Mouse (Mus musculus) brain, embryonic 18.5 days (tissue): ENCODE results near the gene Hoga1.

Experiments
- DNase-seq: peaks from one replicate; pipeline ENCODE4 v3.0.0-alpha.2; 2012; ENCODE audit warnings: low read depth, low spot score

Gene Hoga1

DNA sequence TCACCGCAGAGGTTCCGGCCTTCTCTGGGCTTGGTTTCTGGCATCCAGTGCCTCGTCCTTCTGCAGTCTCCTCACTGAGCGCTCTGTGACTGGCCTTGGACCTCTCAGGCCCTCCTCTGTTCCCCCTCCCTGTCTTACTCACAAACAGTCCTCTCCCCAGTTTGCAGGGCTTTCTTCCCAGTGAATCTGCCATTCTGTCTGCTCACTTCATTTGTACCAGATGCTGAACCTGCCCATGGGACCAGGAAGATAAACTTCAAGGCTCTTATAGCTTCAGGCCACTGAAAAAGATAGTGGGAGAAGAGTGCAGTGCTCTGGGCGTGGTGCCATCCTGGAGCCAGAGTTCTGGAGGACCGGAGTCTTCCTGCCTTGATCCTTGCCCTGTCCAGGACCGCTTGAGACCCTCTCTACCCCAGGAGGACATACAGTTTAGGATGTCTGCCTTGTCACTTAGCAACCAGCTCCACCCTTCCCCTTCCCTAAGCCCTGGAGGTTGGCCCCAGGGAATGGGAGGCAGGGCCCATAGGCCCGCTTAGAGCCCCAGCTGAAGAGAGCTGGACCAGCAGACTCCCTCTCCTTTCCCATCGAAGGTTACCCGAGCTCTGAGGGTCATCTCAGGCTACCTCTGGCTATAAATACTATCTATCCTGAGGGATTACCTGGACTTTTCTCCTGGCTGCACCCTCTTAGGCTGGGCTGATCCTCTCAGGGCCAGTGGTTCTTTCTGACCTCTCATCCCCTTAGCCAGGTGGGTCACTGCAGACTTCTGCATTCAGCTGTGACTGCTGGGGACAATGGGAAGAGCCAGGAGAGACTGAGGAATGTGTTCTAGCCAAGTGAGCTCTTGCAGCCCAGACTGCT lies 23.5 kb upstream of the Hoga1 start:
- DNase-seq = no peak

- no peak for DNase-seq
Observed at GRCm38 (mm10) chr19:42022542-42022848, 22.9 kb upstream of the Hoga1 start.

GRCm38 (mm10) chr19:42026158-42026557 lies 19.3 kb upstream of the Hoga1 start:
- DNase-seq = no peak

GRCm38 (mm10) chr19:42031112-42031511 lies 14.3 kb upstream of the Hoga1 start:
- DNase-seq = no peak

DNA sequence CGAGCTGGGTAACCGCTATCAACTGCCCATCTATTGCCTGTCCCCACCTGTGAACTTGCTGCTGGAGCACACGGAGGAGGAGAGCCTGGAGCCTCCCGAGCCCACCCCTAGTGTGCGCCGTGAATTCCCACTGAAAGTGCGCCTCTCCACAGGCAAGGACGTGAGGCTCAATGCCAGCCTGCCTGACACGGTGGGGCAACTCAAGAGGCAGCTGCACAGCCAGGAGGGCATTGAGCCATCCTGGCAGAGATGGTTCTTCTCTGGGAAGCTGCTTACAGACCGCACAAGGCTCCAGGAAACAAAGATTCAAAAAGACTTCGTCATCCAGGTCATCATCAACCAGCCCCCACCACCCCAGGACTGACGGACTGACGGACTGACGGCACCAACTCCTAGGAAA lies 11.8 kb upstream of the Hoga1 start:
- DNase-seq = no peak

- DNase-seq = no peak
Observed at GRCm38 (mm10) chr19:42034146-42034775, 11.1 kb upstream of the Hoga1 start.

GRCm38 (mm10) chr19:42034881-42035455 lies 10.4 kb upstream of the Hoga1 start:
- no peak for DNase-seq

DNA sequence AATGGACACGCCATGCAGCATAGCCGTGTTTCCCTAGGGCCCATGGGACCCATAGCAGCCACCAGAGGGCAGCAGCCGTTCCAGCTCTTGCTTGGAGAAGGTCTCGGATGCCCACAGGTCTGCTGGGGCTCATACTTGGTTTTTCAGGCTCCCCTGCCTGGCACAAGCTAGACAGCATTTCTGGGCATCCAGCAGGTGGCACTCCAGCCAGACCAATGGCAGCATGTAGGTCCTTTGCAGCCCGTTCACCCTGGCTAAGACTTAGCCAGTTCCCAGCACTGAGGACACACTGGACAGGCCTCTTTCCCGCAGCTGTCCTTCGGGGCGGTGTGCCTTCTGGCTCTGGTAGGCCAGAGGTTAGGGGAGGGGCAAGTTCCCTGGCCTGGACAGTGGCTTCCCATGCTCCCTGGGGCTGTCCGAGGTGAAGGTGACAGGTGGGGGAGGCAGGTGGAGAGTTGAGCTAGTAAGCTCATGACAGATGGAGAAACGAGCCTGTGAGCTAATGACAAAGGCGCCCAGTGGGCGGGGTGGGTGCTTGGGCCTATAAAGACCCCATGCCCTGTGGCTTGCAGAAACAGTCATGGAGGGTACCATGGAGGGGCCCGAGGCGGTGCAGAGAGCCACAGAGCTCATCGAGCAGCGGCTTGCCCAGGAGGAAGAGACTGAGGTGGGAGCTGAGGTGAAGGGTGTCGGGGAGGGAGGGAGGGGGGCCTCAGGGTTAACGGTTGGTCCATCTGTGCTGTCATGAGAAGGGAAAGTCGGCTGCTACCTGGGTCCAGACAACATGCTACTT lies 9.8 kb upstream of the Hoga1 start, which contains the start of gene Ankrd2:
TSS of gene Ankrd2 (plus strand) at position 545 of the 793 bp plus-strand sequence.
- DNase-seq = peak; percentile 32

GRCm38 (mm10) chr19:42036357-42036756 lies 9.1 kb upstream of the Hoga1 start:
- no peak for DNase-seq

GRCm38 (mm10) chr19:42037167-42037702 lies 8.2 kb upstream of the Hoga1 start:
- DNase-seq = no peak

GRCm38 (mm10) chr19:42038310-42038709 lies 7.1 kb upstream of the Hoga1 start:
- DNase-seq = no peak

- no peak for DNase-seq
Observed at GRCm38 (mm10) chr19:42043988-42044387, 1.4 kb upstream of the Hoga1 start.

DNA sequence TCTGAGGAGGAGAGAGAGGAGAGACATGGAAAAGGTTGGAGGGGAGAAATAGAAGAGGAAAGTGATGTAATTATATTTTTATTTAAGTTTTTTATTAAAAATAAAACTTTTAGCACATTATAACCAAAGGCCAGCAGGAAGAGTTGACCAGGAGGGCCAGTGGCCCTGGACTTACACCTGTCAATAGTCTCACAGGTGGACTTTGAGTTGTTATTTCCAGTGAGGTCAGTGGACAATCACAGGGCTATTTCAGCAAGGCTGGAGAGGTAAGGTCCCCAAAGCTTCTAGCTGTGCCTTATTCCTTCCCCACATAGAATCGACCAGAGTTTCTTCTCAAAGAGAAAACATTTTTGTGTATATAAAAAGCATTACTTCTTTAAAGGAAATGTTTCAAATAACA lies 4.8 kb downstream of the Hoga1 start:
- no peak for DNase-seq

- DNase-seq = no peak
Observed at GRCm38 (mm10) chr19:42051351-42051750, 5.9 kb downstream of the Hoga1 start.

DNA sequence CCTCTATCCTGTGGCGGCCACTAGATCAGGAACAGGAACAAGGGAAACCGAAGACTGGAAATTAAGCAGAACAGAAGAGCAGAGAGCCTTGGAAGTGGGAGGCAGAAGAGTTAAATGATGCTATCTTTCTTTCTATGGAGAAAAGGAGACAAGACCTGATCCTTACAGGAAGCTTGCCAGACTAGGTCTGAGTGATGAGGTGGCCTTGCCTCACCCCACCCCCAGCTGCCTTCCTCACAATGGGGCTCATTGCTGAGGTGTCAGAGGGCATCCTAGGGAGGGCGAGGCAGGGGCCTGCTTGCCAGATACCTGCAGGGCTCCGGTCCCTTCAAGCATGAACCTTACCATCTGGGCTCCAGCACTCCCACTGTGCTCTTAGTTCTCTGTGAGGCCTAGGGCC lies 6.5 kb downstream of the Hoga1 start, which contains the start of gene 4933411K16Rik:
TSS of gene 4933411K16Rik (plus strand) at position 301 of the 400 bp plus-strand sequence.
- no peak for DNase-seq

DNA sequence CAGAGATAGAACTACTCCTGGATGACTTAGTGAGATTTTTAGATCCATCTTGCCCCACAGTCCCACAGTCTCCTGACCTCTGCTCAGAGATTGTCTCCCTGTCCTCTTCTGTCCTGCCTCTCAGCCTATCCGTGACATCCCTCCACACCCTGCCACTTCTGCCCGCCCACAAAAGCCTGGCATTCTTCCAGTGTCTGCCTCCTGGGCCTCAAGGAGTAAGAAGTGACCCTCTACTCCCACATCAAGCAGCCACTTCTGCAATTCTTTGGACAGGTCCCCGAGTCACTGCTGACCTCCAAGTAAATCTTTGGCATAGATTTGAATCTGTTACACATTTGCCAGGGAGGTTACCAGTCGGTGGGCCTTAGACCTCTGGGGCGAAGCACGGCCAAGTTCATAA lies 8.8 kb downstream of the Hoga1 start:
- DNase-seq = no peak

GRCm38 (mm10) chr19:42055881-42056280 lies 10.5 kb downstream of the Hoga1 start:
- DNase-seq = no peak

- no peak for DNase-seq
Observed at GRCm38 (mm10) chr19:42056719-42057409, 11.5 kb downstream of the Hoga1 start.

GRCm38 (mm10) chr19:42058426-42058825 lies 13.0 kb downstream of the Hoga1 start:
- no peak for DNase-seq

GRCm38 (mm10) chr19:42061443-42061842 lies 16.0 kb downstream of the Hoga1 start:
- DNase-seq = no peak
